Mouse (Mus musculus): ENCODE measurements around the gene Olfr800. TPM values are rescaled to one million over a fixed set of nuclear protein-coding genes. Genes with fewer than 3 reads are reported as not detected.

Olfr800 gene
- total RNA-seq (2021) = not detected in 2 replicates
- long read RNA-seq = 0 reads

DNA sequence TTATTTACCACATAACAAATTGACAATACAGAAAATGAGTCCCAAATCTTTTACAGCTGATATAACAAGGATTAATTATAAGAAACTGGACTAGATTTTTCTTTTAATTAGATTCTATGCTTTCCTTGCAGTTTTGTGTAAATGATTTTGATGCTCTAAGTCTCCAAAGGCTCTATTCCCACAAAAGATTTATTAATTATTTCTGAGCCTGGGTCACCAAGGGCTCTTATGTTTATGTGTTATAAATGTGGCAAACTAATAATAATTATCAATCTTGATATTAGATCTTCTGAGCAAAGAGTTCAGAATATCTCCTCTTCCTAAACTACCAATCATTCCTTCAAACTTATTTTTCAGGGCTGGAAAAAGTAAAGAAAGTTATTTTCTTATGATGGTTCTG is at the start of gene Olfr800:
Gene Olfr800, plus strand, starts transcription at position 301 of the 400 bp plus-strand sequence.
- no peak for DNase-seq

DNA sequence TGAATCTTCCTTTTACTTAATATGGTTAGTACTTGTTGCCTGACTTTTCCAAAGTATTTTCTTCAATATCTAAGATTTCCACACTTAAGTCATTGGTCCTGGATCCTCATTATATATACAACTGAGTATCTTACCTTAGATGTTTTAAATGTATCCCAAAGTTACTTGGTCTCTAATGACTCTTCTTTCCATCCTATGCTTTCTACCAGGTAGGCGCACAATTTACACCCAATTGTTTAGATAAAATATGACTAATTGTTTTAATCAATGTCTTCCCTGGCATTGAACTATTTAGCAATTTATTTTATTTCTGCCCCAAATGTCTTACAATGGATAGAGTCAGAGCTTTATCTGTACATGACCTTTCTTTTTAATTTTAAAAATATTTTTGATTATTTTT is 45.0 kb upstream of the Olfr800 start, which contains the start of gene Olfr796:
Gene Olfr796, minus strand, starts transcription at position 101 of the 400 bp plus-strand sequence.
- no peak for DNase-seq

DNA sequence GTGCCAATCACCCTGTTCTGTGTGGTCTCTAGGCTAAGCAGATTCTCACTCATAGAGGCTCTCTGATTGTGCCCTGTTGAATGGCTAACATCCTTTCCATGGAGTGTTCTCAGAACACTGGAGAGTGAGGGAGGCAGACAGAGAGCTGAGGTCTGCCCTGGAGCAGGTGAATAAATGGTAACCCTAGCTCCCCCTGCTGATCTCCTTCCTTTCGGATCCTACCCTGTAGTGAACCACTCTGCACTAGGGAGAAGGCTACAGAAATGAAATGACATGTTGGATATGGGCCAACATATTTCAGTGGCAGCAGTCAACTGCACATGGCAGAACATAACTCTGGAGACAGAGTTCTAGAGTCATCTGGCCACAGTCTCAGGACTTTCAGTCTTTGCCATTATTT is 35.8 kb upstream of the Olfr800 start:
- DNase-seq = no peak

DNA sequence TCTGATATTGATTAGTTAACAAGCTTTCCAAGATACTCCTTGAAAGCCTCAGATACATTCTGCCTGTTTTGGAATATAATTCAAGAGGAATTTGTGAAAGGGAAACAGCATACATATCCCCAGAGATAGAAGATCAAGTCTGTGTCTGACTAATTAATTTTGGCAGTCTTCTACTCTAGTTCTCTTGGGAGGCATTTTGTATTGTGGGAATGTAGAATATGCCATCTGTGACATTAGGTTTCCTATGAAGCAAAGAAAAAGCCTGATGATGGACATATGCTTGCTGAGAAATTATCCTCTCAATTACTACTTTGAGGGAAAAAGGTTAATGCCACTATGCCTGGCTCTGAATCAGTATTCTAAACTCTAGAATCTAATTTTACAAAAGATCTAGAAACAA is 34.2 kb upstream of the Olfr800 start:
- no peak for DNase-seq

DNA sequence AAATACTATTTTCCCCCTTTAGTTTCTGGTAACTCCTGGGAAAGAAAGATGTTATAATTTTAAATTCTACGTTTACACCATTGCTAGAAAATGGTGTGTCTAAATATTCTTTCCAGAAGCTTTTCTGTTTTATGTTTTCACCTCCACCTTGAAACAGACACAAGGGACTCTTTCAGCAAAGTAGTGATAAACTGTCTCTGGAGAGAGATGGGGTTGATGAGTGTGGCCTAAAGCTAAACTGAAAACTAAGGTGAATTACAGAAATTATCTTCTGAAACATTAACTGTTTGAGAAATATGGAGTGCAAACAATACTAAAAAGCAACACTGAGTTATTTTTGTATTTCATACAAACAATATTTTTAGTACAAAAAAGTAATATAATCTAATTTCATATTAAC is 29.7 kb upstream of the Olfr800 start, which contains the start of gene Olfr798:
Gene Olfr798, minus strand, starts transcription at position 101 of the 400 bp plus-strand sequence.
- no peak for DNase-seq

DNA sequence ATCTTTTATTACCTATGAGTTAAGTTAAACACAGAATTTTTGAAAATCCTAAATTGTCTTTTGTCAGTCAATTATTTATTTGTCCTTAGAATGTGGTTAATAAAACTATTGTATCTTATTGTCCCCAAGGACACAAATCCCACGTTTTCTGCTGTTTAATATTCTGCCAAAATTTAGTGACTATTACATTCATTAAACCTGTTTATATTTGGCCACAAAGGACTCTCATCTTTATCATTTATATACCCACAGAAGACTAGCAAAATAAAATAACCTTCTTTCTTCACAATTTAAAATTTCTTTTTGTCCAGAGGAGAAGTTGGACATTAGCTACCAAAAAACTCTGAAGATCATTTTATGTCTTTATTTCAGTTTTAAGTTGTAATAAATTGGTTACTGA is 20.3 kb upstream of the Olfr800 start, which contains the start of gene Olfr799:
Gene Olfr799, plus strand, starts transcription at position 301 of the 400 bp plus-strand sequence.
- no peak for DNase-seq

DNA sequence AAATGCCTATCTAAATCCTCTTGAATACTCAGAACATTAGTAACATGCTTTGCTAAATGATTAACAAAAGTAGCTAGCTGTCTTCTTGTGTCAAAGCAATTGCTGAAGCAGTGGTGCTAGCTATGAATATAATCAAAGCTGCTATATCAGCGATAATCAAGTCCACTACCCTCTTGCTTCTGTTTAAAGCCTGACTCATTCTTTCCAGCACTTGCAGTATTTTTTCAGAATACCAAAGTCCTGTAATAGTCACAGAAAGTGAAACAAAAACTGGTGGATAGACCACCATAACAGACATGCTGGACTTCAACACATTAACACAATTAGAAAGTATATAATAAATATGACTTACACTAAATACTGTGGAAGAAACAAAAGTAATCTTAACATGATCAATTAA is 5.7 kb upstream of the Olfr800 start:
- DNase-seq = no peak

DNA sequence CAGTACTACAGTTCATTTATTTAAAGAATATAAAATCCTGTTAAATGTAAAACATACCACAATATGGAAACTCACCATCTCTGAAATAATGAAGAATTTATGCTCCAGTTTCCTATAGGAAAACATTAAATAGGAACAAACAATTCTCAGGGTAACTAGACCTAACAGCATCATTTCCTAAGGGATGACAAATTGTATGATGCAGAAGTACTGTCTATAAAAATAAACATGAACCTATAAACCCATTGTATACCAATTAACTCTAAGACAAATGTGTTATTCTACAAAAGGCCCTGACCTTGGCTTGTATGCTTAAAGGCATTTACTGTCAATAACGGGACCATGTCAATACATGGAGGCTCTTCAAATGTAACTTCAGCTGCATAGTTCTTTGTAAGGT is 16.3 kb downstream of the Olfr800 start, which contains the start of gene Olfr801:
Gene Olfr801, minus strand, starts transcription at position 101 of the 400 bp plus-strand sequence.
- DNase-seq = no peak

DNA sequence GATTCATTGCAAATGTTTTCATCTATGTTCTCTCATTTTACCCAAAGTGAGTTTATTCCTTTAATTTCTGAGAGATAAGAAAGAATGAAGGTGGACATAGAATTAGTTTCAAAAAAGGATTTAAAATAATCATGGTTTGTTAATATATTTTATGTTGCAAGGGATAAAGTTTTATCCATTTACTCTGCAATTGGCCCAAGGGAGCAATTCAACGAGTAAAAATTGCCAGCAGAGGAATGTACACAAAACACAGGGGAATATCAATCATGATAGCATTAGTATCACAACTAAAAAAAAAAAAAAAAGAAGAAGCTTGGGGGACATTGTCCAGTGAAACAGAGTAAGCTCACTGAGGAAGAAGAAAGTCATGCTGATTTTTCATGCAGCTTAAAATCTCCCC is 30.6 kb downstream of the Olfr800 start, which contains the start of gene Olfr802:
Gene Olfr802, minus strand, starts transcription at position 101 of the 400 bp plus-strand sequence.
- no peak for DNase-seq

DNA sequence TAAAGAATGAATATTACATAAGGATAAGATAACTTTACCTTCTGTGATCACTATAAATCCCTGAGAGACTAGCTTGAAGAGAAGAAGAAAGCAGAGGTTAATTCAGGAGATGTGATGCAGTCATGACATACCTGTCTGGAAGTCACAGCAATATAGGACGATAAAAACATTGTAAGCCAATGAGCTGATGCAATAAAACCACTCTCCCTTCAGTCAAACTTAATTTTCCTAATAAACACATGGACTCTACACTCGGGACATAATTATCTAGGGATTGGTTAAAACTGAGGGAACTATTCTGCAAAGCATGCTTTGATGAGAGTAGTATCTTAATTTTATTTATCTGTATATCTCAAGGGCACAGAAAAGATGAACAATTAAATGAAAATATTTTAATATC is 36.7 kb downstream of the Olfr800 start, which contains the start of gene Olfr803:
Gene Olfr803, minus strand, starts transcription at position 101 of the 400 bp plus-strand sequence.
- DNase-seq = no peak

DNA sequence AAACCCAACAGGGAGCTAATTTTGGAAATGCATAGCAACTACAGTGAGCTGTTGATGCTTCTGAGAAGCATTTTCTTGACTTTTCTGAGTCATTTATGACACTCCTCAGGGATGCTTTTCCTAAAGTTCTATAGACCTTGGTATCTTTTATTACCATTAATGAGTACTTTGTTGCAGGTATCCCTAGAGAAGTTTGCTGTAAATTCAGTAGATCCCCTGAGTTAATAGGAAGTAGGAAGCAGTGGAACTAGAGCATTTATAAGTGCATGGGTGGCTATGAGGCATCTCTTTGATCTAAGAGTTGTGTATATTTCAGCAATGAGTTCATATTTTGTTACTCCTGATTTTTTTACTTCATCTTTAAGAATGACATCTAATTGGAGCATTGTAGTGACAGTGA is 45.4 kb downstream of the Olfr800 start, which contains the start of gene Olfr804:
Gene Olfr804, plus strand, starts transcription at position 301 of the 400 bp plus-strand sequence.
- no peak for DNase-seq

Other genes starting within 250 kb of the Olfr800 start
- gene Olfr786, start 230.4 kb upstream of the Olfr800 start, total RNA-seq (2021) = not detected in 2 replicates
- not detected in 2 replicates for gene Olfr787, start 195.8 kb upstream of the Olfr800 start, total RNA-seq (2021)
- not detected in 2 replicates for gene Olfr788, start 186.7 kb upstream of the Olfr800 start, total RNA-seq (2021)
- gene Olfr789, start 172.9 kb upstream of the Olfr800 start, total RNA-seq (2021) = not detected in 2 replicates
- gene Olfr790, start 159.2 kb upstream of the Olfr800 start, total RNA-seq (2021) = not detected in 2 replicates
- gene Olfr791, start 135.9 kb upstream of the Olfr800 start, total RNA-seq (2021) = not detected in 2 replicates
- not detected in 2 replicates for gene Olfr792, start 118.5 kb upstream of the Olfr800 start, total RNA-seq (2021)
- not detected in 2 replicates for gene Olfr794, start 90.0 kb upstream of the Olfr800 start, total RNA-seq (2021)
- gene Olfr796, start 45.1 kb upstream of the Olfr800 start, total RNA-seq (2021) = not detected in 2 replicates
- gene Olfr798, start 29.8 kb upstream of the Olfr800 start, total RNA-seq (2021) = not detected in 2 replicates
- gene Olfr799, start 20.2 kb upstream of the Olfr800 start, total RNA-seq (2021) = not detected in 2 replicates
- gene Olfr801, start 16.2 kb downstream of the Olfr800 start, total RNA-seq (2021) = not detected in 2 replicates
- gene Olfr802, start 30.5 kb downstream of the Olfr800 start, total RNA-seq (2021) = not detected in 2 replicates
- gene Olfr803, start 36.6 kb downstream of the Olfr800 start, total RNA-seq (2021) = not detected in 2 replicates
- gene Olfr804, start 45.5 kb downstream of the Olfr800 start, total RNA-seq (2021) = not detected in 2 replicates
- not detected in 2 replicates for gene Olfr805, start 71.7 kb downstream of the Olfr800 start, total RNA-seq (2021)
- not detected in 2 replicates for gene Olfr806, start 84.2 kb downstream of the Olfr800 start, total RNA-seq (2021)
- not detected in 2 replicates for gene Olfr807, start 100.1 kb downstream of the Olfr800 start, total RNA-seq (2021)
- gene Olfr808, start 107.8 kb downstream of the Olfr800 start, total RNA-seq (2021) = not detected in 2 replicates
- gene Olfr809, start 116.9 kb downstream of the Olfr800 start, total RNA-seq (2021) = not detected in 2 replicates
- gene Olfr810, start 137.2 kb downstream of the Olfr800 start, total RNA-seq (2021) = not detected in 2 replicates
- gene Olfr811, start 146.7 kb downstream of the Olfr800 start, total RNA-seq (2021) = not detected in 2 replicates
- not detected in 2 replicates for gene Olfr812, start 188.4 kb downstream of the Olfr800 start, total RNA-seq (2021)
- gene Olfr813, start 197.7 kb downstream of the Olfr800 start, total RNA-seq (2021) = not detected in 2 replicates
- not detected in 2 replicates for gene Olfr814, start 222.2 kb downstream of the Olfr800 start, total RNA-seq (2021)
- not detected in 2 replicates for gene Olfr815, start 248.2 kb downstream of the Olfr800 start, total RNA-seq (2021)